Mouse (Mus musculus) midbrain, embryonic 14.5 days (tissue): Measurements from ENCODE around the gene Mylk4. TPM values are rescaled to one million over a fixed set of nuclear protein-coding genes. Genes with fewer than 3 reads are reported as not detected.
A peak's percentile ranks its signal among the peaks of the same experiment; 100 is the strongest.

Experiments used
- ATAC-seq: fragments of 200-750 bp; cut with Nextera tagmentation; 2 replicates; pipeline ENCODE4 v1.8.0; 2017; ENCODE audit warnings: moderate number of reproducible peaks, moderate library complexity; ENCODE audit not compliant: low FRiP score, low TSS enrichment
- DNase-seq: peaks from one replicate; pipeline ENCODE4 v3.0.0-alpha.2; 2015
- H3K27ac ChIP-seq: fragments of 300-500 bp; sonication (generic); replicated peaks from 2 replicates; pipeline ENCODE4 v1.5.1; 2014; ENCODE audit warnings: mild to moderate bottlenecking, low read depth, low read length, moderate library complexity
- H3K27me3 ChIP-seq: fragments of 300-500 bp; sonication (generic); 2 replicates; pipeline ENCODE4 v1.6.1; 2014; ENCODE audit warnings: low read length, control low read depth, mixed read lengths; ENCODE audit not compliant: control insufficient read depth, insufficient read depth
- H3K36me3 ChIP-seq: fragments of 300-500 bp; sonication (generic); 2 replicates; pipeline ENCODE4 v1.6.1; 2014; ENCODE audit warnings: low read length, control low read depth; ENCODE audit not compliant: control insufficient read depth, insufficient read depth
- H3K4me1 ChIP-seq: fragments of 300-500 bp; sonication (generic); 2 replicates; pipeline ENCODE4 v1.6.1; 2014; ENCODE audit warnings: mild to moderate bottlenecking, antibody characterized with exemption, low read length, control low read depth; ENCODE audit not compliant: control insufficient read depth, insufficient read depth
- H3K4me2 ChIP-seq: fragments of 300-500 bp; sonication (generic); 2 replicates; pipeline ENCODE4 v1.6.1; 2014; ENCODE audit warnings: mild to moderate bottlenecking, low read length, moderate library complexity
- H3K4me3 ChIP-seq: fragments of 300-500 bp; sonication (generic); replicated peaks from 2 replicates; pipeline ENCODE4 v1.5.1; 2014; ENCODE audit warnings: low read depth, low read length
- H3K9ac ChIP-seq: fragments of 300-500 bp; sonication (generic); replicated peaks from 2 replicates; pipeline ENCODE4 v1.6.1; 2014; ENCODE audit warnings: mild to moderate bottlenecking, low read length, moderate library complexity
- H3K9me3 ChIP-seq: fragments of 300-500 bp; sonication (generic); 2 replicates; pipeline ENCODE4 v1.6.1; 2016; ENCODE audit warnings: low read length, control low read depth, mixed read lengths; ENCODE audit not compliant: control insufficient read depth
- WGBS: fragments of 180-500 bp; shearing (Covaris S2); extraction: QIAGEN DNeasy Blood & Tissue Kit; methylation state at CpG from one replicate; pipeline ENCODE4 v1.1.7; 2014; 5-methylcytosine and 5-hydroxymethylcytosine counted together
- polyA plus RNA-seq: library from polyadenylated mRNA; unstranded; fragments of >200 nt; fragmentation: Nextera tagmentation; extraction: Ambion mirVana; gene quantifications from 2 replicates; pipeline ENCODE4 v1.2.1, GENCODE M21; 2014

Gene Mylk4
- polyA plus RNA-seq, 1 experiment from 2014 or later: 0.20 TPM

DNA sequence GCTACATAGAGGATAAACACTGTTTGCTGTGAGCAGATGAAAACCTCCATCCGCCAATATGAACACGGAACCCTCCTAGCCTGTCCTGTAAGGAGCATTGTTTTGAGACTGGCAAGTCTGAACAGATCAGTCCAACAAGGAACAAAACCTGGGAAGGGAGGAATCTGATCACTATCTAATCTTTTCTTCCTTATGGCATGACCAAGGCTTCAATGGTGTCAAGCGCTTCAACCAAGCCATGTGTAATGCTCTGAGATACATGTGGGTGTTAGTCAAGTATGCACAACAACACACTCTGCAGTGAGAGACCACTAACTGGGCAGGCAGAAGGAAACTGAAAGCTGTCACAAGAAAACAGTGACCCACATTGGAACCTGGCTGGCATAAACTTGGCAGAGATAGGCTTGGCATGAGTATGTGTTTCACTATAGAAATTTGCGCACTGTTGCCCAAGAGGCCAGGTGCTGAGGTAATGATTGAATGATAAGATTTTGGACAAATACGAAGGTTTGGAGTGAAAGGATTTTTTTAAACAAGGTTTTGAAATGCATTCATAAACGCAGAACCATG lies 89.8 kb downstream of the Mylk4 start:
- no peak for DNase-seq
- Histone ChIP-seq H3K4me3 (no peak overlapping the region), H3K36me3 (no peaks in the 10 kb centered on the region), H3K9ac (no peak overlapping the region), H3K4me2 (no peak overlapping the region), H3K9me3 (no peaks in the 10 kb centered on the region), H3K27me3 (no peaks in the 10 kb centered on the region), H3K4me1 (no peaks in the 10 kb centered on the region), H3K27ac (no peak overlapping the region)
- WGBS: 91% methylated on average over 6 of the region's 6 CpGs
- ATAC-seq: no peak

DNA sequence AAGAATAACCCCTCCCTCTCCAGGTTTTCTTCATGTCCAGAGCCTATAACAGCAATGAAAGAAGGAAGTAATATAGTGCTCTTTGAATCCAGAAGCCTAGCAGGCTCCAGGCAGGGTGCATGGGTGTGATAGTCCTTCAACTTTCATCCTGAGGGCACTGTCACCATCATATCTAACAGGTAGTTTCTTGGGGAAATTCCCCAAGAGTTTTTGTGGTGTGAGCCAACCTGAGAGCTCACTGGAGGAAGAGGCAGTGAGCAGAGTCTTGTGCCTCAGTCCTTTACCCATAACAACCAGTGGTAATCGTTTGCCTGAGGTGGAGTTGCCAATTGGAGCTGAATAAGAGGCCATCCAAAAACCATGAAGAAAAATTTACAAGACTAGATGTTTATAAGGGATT lies 91.2 kb downstream of the Mylk4 start:
- Histone ChIP-seq H3K27ac (no peak overlapping the region), H3K4me3 (no peak overlapping the region), H3K27me3 (no peaks in the 10 kb centered on the region), H3K4me2 (no peak overlapping the region), H3K36me3 (no peaks in the 10 kb centered on the region), H3K9me3 (no peaks in the 10 kb centered on the region), H3K4me1 (no peaks in the 10 kb centered on the region), H3K9ac (no peak overlapping the region)
- DNase-seq (no peak), ATAC-seq (no peak)
- WGBS: 75% methylated on average over 1 of the region's 1 CpGs

DNA sequence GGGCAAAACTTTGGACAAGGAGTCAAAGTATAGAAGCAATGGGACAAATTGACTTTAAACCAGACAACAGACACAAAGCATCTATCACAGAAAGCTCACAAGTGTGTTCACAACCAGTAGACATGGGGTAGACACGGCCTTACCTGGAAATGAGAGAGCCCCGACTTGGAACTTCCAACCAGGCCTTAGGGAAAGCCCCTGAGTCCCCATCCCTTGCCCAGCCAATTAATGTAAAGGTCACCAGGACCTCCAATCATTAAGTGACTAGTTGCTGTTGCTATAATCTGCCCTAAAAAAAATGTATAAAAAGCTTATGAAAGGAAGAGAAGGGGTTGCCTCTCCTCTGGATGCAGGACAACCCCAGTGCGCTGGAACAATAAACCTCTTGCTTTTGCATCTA lies 93.5 kb downstream of the Mylk4 start:
- H3K36me3 ChIP-seq: no peaks in the 10 kb centered on the region
- no peak overlapping the region for H3K27ac ChIP-seq
- 88% methylated on average over 3 of the region's 3 CpGs for WGBS
- H3K9me3 ChIP-seq: no peaks in the 10 kb centered on the region
- no peak overlapping the region for H3K9ac ChIP-seq
- H3K4me1 ChIP-seq: no peaks in the 10 kb centered on the region
- H3K4me3 ChIP-seq: no peak overlapping the region
- H3K4me2 ChIP-seq: no peak overlapping the region
- no peak for ATAC-seq
- H3K27me3 ChIP-seq: no peaks in the 10 kb centered on the region
- DNase-seq: no peak

DNA sequence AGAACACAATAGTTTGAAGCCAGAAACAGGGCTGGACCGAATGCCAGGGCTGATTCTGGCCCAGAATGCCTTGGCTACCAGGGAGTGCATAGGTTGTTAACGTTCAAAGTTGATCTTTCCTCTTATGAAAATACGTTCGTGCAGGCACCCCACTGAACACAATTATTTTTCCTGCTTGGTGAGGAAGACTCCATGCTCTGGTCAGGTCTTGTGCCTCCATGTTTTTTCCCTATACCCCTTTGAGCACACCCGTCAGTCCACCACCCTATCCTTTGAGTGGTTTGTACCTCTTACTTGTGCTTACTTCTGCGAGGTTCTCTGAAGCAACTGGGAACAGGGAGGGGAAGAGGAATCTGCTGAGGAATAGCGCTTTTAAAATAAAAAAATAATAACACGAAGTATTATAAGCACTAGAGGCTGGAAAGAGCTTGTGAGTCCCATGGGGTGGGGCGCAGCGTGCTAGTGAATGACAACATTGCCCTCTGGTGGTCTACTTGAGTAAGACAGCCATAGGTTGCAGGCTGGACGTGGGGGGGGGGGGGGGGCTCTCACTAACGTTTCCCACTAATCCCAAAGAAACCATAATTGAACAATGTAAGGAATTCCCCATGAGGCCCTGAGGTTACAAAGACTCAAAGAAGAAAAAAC lies 102.8 kb downstream of the Mylk4 start:
- no peak overlapping the region for H3K9ac ChIP-seq
- peak overlapping the region; percentile 27; the same call in 1 of the 2 replicates for H3K4me2 ChIP-seq
- no peaks in the 10 kb centered on the region for H3K9me3 ChIP-seq
- peak; percentile 62; the same call in 1 of the 2 replicates for ATAC-seq
- H3K4me1 ChIP-seq: no peaks in the 10 kb centered on the region
- H3K4me3 ChIP-seq: no peak overlapping the region
- peak; percentile 87 for DNase-seq
- WGBS: 48% methylated on average over 12 of the region's 12 CpGs
- no peak overlapping the region for H3K27ac ChIP-seq
- no peaks in the 10 kb centered on the region for H3K27me3 ChIP-seq
- H3K36me3 ChIP-seq: no peaks in the 10 kb centered on the region

DNA sequence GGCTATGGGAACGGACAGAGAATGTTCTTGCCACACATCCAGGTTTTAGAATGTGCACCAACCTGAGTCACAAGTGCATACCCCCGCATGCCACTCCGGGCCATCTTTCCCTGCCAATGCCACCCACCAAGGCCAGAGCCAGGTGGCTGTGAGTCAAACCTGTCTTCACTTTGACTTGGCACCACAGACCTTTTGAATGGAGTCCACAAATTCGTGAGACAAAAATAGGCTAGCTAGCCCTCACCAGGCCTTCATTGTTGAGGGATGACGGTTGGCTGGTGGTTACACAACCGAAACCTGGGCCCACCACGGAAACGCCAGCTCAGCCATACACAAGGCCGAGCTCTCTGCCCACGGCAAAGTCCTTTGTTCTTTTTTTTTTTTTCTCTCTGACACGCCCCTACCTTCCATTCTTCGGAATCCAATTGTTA lies 103.6 kb downstream of the Mylk4 start:
- Histone ChIP-seq H3K4me1 (no peaks in the 10 kb centered on the region), H3K9me3 (no peaks in the 10 kb centered on the region), H3K4me3 (no peak overlapping the region), H3K4me2 (no peak overlapping the region), H3K36me3 (no peaks in the 10 kb centered on the region), H3K9ac (no peak overlapping the region), H3K27me3 (no peaks in the 10 kb centered on the region), H3K27ac (no peak overlapping the region)
- DNase-seq: no peak
- ATAC-seq: no peak
- 76% methylated on average over 12 of the region's 12 CpGs for WGBS

DNA sequence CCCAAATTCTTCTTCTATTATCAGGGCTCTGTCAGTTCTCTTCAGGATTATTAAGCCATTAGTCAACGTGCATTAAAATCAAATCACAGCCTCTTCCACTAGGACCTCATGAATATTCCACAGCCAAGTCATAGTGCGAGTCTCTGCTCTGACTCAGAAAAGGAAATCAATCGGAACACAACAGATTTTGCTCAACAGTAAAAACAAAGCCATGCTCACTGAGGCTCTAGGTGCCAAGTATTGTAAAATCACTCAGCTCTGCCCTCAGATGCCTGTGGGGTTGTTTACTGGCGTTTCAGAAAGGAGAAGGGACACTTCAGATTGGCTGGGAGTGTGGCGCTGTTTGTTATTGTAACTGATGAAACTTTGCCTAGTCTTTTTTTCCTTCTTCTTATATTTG lies 104.8 kb downstream of the Mylk4 start:
- Histone ChIP-seq H3K27me3 (no peaks in the 10 kb centered on the region), H3K4me3 (no peak overlapping the region), H3K9me3 (no peaks in the 10 kb centered on the region), H3K9ac (no peak overlapping the region), H3K36me3 (no peaks in the 10 kb centered on the region), H3K4me1 (no peaks in the 10 kb centered on the region), H3K27ac (no peak overlapping the region), H3K4me2 (no peak overlapping the region)
- no peak for ATAC-seq
- WGBS: 57% methylated on average over 5 of the region's 5 CpGs
- no peak for DNase-seq

DNA sequence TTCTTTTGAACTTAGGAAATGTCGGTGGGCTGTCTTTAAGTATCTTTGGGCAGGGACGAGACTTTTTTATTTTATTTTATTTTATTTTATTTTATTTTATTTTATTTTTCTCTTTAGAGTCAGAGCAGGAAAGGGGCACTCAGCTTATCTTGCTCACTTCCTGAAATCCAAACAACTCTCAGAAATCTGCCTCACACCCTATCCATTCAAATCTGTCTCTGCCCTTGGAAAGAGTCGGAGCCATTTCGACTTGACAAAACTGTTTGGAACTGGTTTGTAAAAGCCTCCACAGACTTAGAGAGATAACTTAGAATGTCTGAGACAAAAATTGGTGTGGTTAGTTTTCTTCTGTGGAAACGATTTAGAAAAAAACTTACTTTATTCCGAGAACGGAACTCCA lies 113.0 kb downstream of the Mylk4 start:
- no peak overlapping the region for H3K27ac ChIP-seq
- no peak overlapping the region for H3K4me2 ChIP-seq
- H3K4me3 ChIP-seq: no peak overlapping the region
- no peaks in the 10 kb centered on the region for H3K27me3 ChIP-seq
- WGBS: 90% methylated on average over 7 of the region's 7 CpGs
- no peak overlapping the region for H3K9ac ChIP-seq
- H3K9me3 ChIP-seq: no peaks in the 10 kb centered on the region
- ATAC-seq (no peak), DNase-seq (no peak)
- no peaks in the 10 kb centered on the region for H3K4me1 ChIP-seq
- H3K36me3 ChIP-seq: no peaks in the 10 kb centered on the region

DNA sequence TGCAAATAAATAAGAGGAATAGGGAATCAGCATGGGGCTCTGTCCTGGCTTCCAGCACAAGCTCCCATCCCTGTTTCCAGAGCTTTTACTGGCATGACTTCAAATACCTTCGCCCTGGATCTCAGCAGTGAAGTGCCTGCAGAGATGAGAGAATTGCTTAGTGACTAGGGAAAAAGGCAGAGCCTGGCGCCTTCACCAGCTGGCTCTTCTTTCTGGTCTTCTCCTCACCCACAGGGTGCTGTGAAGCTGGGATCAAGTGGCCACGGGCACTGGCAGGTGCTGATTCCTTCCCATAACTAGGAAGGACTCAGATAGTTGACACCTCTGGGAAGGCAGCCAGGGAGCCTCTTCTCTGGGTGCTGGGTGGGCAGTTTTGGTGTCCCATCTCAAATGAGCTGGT lies 115.5 kb downstream of the Mylk4 start:
- Histone ChIP-seq H3K27ac (no peak overlapping the region), H3K9ac (no peak overlapping the region), H3K4me2 (no peak overlapping the region), H3K27me3 (no peaks in the 10 kb centered on the region), H3K4me3 (no peak overlapping the region), H3K36me3 (no peaks in the 10 kb centered on the region), H3K4me1 (no peaks in the 10 kb centered on the region), H3K9me3 (no peaks in the 10 kb centered on the region)
- WGBS: 88% methylated on average over 3 of the region's 3 CpGs
- DNase-seq: no peak
- no peak for ATAC-seq

DNA sequence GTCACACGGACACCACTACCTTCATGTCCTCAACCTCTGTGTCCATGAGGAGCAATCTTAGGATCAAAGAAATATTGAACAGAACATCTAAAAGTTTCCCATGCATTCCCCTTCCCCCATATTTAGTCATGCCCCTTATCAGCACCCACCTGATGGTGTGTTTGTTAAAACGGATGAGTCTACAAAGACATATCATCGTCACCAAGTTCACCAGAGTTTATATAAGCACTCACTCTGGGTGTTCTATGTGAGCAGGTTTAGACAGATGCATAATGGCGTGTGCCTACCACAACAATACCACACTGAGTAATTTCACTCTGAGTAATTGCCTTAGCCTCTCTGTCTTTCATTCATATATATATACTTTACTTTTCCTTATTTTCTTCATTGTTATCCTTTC lies 116.4 kb downstream of the Mylk4 start:
- H3K4me3 ChIP-seq: no peak overlapping the region
- H3K4me2 ChIP-seq: no peak overlapping the region
- H3K27ac ChIP-seq: no peak overlapping the region
- WGBS: 84% methylated on average over 4 of the region's 4 CpGs
- no peak overlapping the region for H3K9ac ChIP-seq
- no peak for ATAC-seq
- H3K9me3 ChIP-seq: no peaks in the 10 kb centered on the region
- H3K27me3 ChIP-seq: no peaks in the 10 kb centered on the region
- no peak for DNase-seq
- H3K36me3 ChIP-seq: no peaks in the 10 kb centered on the region
- H3K4me1 ChIP-seq: no peaks in the 10 kb centered on the region
